Mouse (Mus musculus): ENCODE measurements at regions not wholly inside any gene's neighbourhood (a gene's known extent, or its start where the extent isn't known, plus 50 kb on each side); places are given as distances from the start of the nearest gene placed in this dataset.
"Not testable (repeated sequence)": the region's sequence is repeated elsewhere in the genome, so short reads cannot be mapped to it uniquely, and the experiment has no call there.

- not testable (repeated sequence) for H3K9ac ChIP-seq; H3K27ac ChIP-seq (ENCODE audit: poor library complexity, severe bottlenecking); H3K4me2 ChIP-seq; H3K9me3 ChIP-seq (replicated peaks); H3K4me1 ChIP-seq (replicated peaks); ATAC-seq (ENCODE audit: insufficient number of reproducible peaks, low FRiP score); H3K36me3 ChIP-seq; H3K4me3 ChIP-seq; H3K27me3 ChIP-seq (replicated peaks)
- 57% methylated on average over 2 of the region's 2 CpGs for WGBS
Measured at GRCm38 (mm10) chr5:77892024-77892423, 484.2 kb upstream of the Igfbp7 start.

GRCm38 (mm10) chr5:77888534-77888933, 480.7 kb upstream of the Igfbp7 start:
- no peak for ATAC-seq (ENCODE audit: insufficient number of reproducible peaks, low FRiP score)
- H3K27me3 ChIP-seq (replicated peaks), result no peaks in the 10 kb centered on the region
- H3K4me2 ChIP-seq, result no peak overlapping the region
- H3K27ac ChIP-seq (ENCODE audit: poor library complexity, severe bottlenecking), result no peak overlapping the region
- H3K4me1 ChIP-seq (replicated peaks), result no peaks in the 10 kb centered on the region
- no peak overlapping the region for H3K9ac ChIP-seq
- WGBS, result 75% methylated on average over 9 of the region's 9 CpGs
- H3K36me3 ChIP-seq, result no peaks in the 10 kb centered on the region
- H3K9me3 ChIP-seq (replicated peaks), result 0 out of 2 replicates have a peak, but pooled peaks cover 2% of the 10 kb centered on the region
- H3K4me3 ChIP-seq, result no peak overlapping the region

GRCm38 (mm10) chr5:77871403-77871802, 463.6 kb upstream of the Igfbp7 start:
- H3K9ac ChIP-seq, result no peak overlapping the region
- no peak overlapping the region for H3K27ac ChIP-seq (ENCODE audit: poor library complexity, severe bottlenecking)
- no peaks in the 10 kb centered on the region for H3K36me3 ChIP-seq
- ATAC-seq (ENCODE audit: insufficient number of reproducible peaks, low FRiP score), result no peak
- H3K4me1 ChIP-seq (replicated peaks), result no peaks in the 10 kb centered on the region
- no peak overlapping the region for H3K4me2 ChIP-seq
- H3K9me3 ChIP-seq (replicated peaks), result no peaks in the 10 kb centered on the region
- no peak overlapping the region for H3K4me3 ChIP-seq
- 77% methylated on average over 5 of the region's 5 CpGs for WGBS
- no peaks in the 10 kb centered on the region for H3K27me3 ChIP-seq (replicated peaks)

GRCm38 (mm10) chr5:77865342-77865741, 457.5 kb upstream of the Igfbp7 start:
- no peaks in the 10 kb centered on the region for H3K27me3 ChIP-seq (replicated peaks)
- no peak overlapping the region for H3K27ac ChIP-seq (ENCODE audit: poor library complexity, severe bottlenecking)
- WGBS, result 80% methylated on average over 7 of the region's 7 CpGs
- H3K4me1 ChIP-seq (replicated peaks), result no peaks in the 10 kb centered on the region
- no peak overlapping the region for H3K9ac ChIP-seq
- no peak for ATAC-seq (ENCODE audit: insufficient number of reproducible peaks, low FRiP score)
- H3K4me2 ChIP-seq, result no peak overlapping the region
- no peak overlapping the region for H3K4me3 ChIP-seq
- H3K36me3 ChIP-seq, result no peaks in the 10 kb centered on the region
- H3K9me3 ChIP-seq (replicated peaks), result no peaks in the 10 kb centered on the region

- H3K4me1 ChIP-seq (replicated peaks), result no peaks in the 10 kb centered on the region
- H3K4me3 ChIP-seq, result no peak overlapping the region
- no peaks in the 10 kb centered on the region for H3K36me3 ChIP-seq
- 75% methylated on average over 6 of the region's 6 CpGs for WGBS
- no peaks in the 10 kb centered on the region for H3K27me3 ChIP-seq (replicated peaks)
- no peak for ATAC-seq (ENCODE audit: insufficient number of reproducible peaks, low FRiP score)
- no peak overlapping the region for H3K4me2 ChIP-seq
- no peak overlapping the region for H3K9ac ChIP-seq
- H3K9me3 ChIP-seq (replicated peaks), result no peaks in the 10 kb centered on the region
- H3K27ac ChIP-seq (ENCODE audit: poor library complexity, severe bottlenecking), result no peak overlapping the region
Measured at GRCm38 (mm10) chr5:77855191-77855590, 447.4 kb upstream of the Igfbp7 start.

- H3K27ac ChIP-seq (ENCODE audit: poor library complexity, severe bottlenecking), result no peak overlapping the region
- no peak for ATAC-seq (ENCODE audit: insufficient number of reproducible peaks, low FRiP score)
- H3K9me3 ChIP-seq (replicated peaks), result no peaks in the 10 kb centered on the region
- H3K36me3 ChIP-seq, result no peaks in the 10 kb centered on the region
- 78% methylated on average over 12 of the region's 12 CpGs for WGBS
- no peak overlapping the region for H3K9ac ChIP-seq
- H3K27me3 ChIP-seq (replicated peaks), result no peaks in the 10 kb centered on the region
- no peak overlapping the region for H3K4me3 ChIP-seq
- H3K4me1 ChIP-seq (replicated peaks), result no peaks in the 10 kb centered on the region
- no peak overlapping the region for H3K4me2 ChIP-seq
Measured at GRCm38 (mm10) chr5:77853999-77854784, 446.4 kb upstream of the Igfbp7 start.

- no peak for ATAC-seq (ENCODE audit: insufficient number of reproducible peaks, low FRiP score)
- no peak overlapping the region for H3K27ac ChIP-seq (ENCODE audit: poor library complexity, severe bottlenecking)
- 77% methylated on average over 3 of the region's 3 CpGs for whole genome bisulfite sequencing
- H3K27me3 ChIP-seq (replicated peaks), result no peaks in the 10 kb centered on the region
- no peaks in the 10 kb centered on the region for H3K36me3 ChIP-seq
- no peaks in the 10 kb centered on the region for H3K9me3 ChIP-seq (replicated peaks)
- H3K4me1 ChIP-seq (replicated peaks), result no peaks in the 10 kb centered on the region
- no peak overlapping the region for H3K4me2 ChIP-seq
- H3K4me3 ChIP-seq, result no peak overlapping the region
- no peak overlapping the region for H3K9ac ChIP-seq
Measured at GRCm38 (mm10) chr5:77851645-77852044, 443.8 kb upstream of the Igfbp7 start.

- Histone ChIP-seq H3K9ac (no peak overlapping the region), H3K36me3 (no peaks in the 10 kb centered on the region), H3K4me2 (no peak overlapping the region), H3K27me3 (replicated peaks) (no peaks in the 10 kb centered on the region), H3K4me3 (no peak overlapping the region), H3K4me1 (replicated peaks) (no peaks in the 10 kb centered on the region), H3K27ac (ENCODE audit: poor library complexity, severe bottlenecking) (no peak overlapping the region), H3K9me3 (replicated peaks) (no peaks in the 10 kb centered on the region)
- ATAC-seq (ENCODE audit: insufficient number of reproducible peaks, low FRiP score), result no peak
- 68% methylated on average over 5 of the region's 5 CpGs for WGBS
Measured at GRCm38 (mm10) chr5:77838186-77839097, 430.6 kb upstream of the Igfbp7 start.

- ATAC-seq (ENCODE audit: insufficient number of reproducible peaks, low FRiP score), result no peak
- H3K4me3 ChIP-seq, result no peak overlapping the region
- no peak overlapping the region for H3K4me2 ChIP-seq
- no peaks in the 10 kb centered on the region for H3K27me3 ChIP-seq (replicated peaks)
- H3K36me3 ChIP-seq, result no peaks in the 10 kb centered on the region
- no peak overlapping the region for H3K27ac ChIP-seq (ENCODE audit: poor library complexity, severe bottlenecking)
- no peaks in the 10 kb centered on the region for H3K4me1 ChIP-seq (replicated peaks)
- WGBS, result 87% methylated on average over 2 of the region's 2 CpGs
- H3K9me3 ChIP-seq (replicated peaks), result 0 out of 2 replicates have a peak, but pooled peaks cover 3% of the 10 kb centered on the region
- H3K9ac ChIP-seq, result no peak overlapping the region
Measured at GRCm38 (mm10) chr5:77827971-77828370, 420.1 kb upstream of the Igfbp7 start.

GRCm38 (mm10) chr5:77826063-77826462, 418.2 kb upstream of the Igfbp7 start:
- WGBS, result 80% methylated on average over 4 of the region's 4 CpGs
- H3K27ac ChIP-seq (ENCODE audit: poor library complexity, severe bottlenecking), result no peak overlapping the region
- no peaks in the 10 kb centered on the region for H3K4me1 ChIP-seq (replicated peaks)
- no peak overlapping the region for H3K4me2 ChIP-seq
- no peak overlapping the region for H3K9ac ChIP-seq
- no peaks in the 10 kb centered on the region for H3K36me3 ChIP-seq
- H3K27me3 ChIP-seq (replicated peaks), result no peaks in the 10 kb centered on the region
- H3K9me3 ChIP-seq (replicated peaks), result 0 out of 2 replicates have a peak, but pooled peaks cover 3% of the 10 kb centered on the region
- H3K4me3 ChIP-seq, result no peak overlapping the region
- no peak for ATAC-seq (ENCODE audit: insufficient number of reproducible peaks, low FRiP score)

GRCm38 (mm10) chr5:77816759-77817280, 409.0 kb upstream of the Igfbp7 start:
- H3K9ac ChIP-seq, result no peak overlapping the region
- no peaks in the 10 kb centered on the region for H3K36me3 ChIP-seq
- no peaks in the 10 kb centered on the region for H3K27me3 ChIP-seq (replicated peaks)
- no peak overlapping the region for H3K27ac ChIP-seq (ENCODE audit: poor library complexity, severe bottlenecking)
- H3K9me3 ChIP-seq (replicated peaks), result no peaks in the 10 kb centered on the region
- no peak overlapping the region for H3K4me3 ChIP-seq
- no peaks in the 10 kb centered on the region for H3K4me1 ChIP-seq (replicated peaks)
- 79% methylated on average over 7 of the region's 7 CpGs for WGBS
- H3K4me2 ChIP-seq, result no peak overlapping the region
- ATAC-seq (ENCODE audit: insufficient number of reproducible peaks, low FRiP score), result no peak
